Mouse (Mus musculus): ENCODE results near the gene D330020A13Rik. TPM values are rescaled to one million over a fixed set of nuclear protein-coding genes. Genes with fewer than 3 reads are reported as not detected.

Gene D330020A13Rik
- polyA plus RNA-seq, 1 experiment from 2014 or later: not detected

GRCm38 (mm10) chr6:120259481-120259880, 34.7 kb upstream of the D330020A13Rik start:
- Histone ChIP-seq H3K9ac (ENCODE audit: low read length) (no peak overlapping the region), H3K36me3 (ENCODE audit: control insufficient read depth, insufficient read depth, low read length) (no peaks in the 10 kb centered on the region), H3K27me3 (ENCODE audit: control insufficient read depth, insufficient read depth, low read length) (no peaks in the 10 kb centered on the region), H3K4me3 (ENCODE audit: low read depth, low read length) (no peak overlapping the region), H3K27ac (ENCODE audit: low read depth, low read length) (no peak overlapping the region), H3K4me2 (no peak overlapping the region), H3K9me3 (ENCODE audit: control insufficient read depth, low read length) (no peaks in the 10 kb centered on the region), H3K4me1 (ENCODE audit: control insufficient read depth, insufficient read depth, low read length) (no peaks in the 10 kb centered on the region)
- no peak for ATAC-seq (ENCODE audit: low FRiP score)
- peak; percentile 84 for DNase-seq (ENCODE audit: low spot score, missing footprints)
- 34% methylated on average over 9 of the region's 9 CpGs for WGBS

- DNase-seq (ENCODE audit: low spot score, missing footprints) (no peak), ATAC-seq (ENCODE audit: low FRiP score) (no peak)
- H3K36me3 ChIP-seq (ENCODE audit: control insufficient read depth, insufficient read depth, low read length): no peaks in the 10 kb centered on the region
- H3K27me3 ChIP-seq (ENCODE audit: control insufficient read depth, insufficient read depth, low read length): no peaks in the 10 kb centered on the region
- H3K4me3 ChIP-seq (ENCODE audit: low read depth, low read length): no peak overlapping the region
- no peaks in the 10 kb centered on the region for H3K9me3 ChIP-seq (ENCODE audit: control insufficient read depth, low read length)
- 60% methylated on average over 12 of the region's 12 CpGs for WGBS
- no peaks in the 10 kb centered on the region for H3K4me1 ChIP-seq (ENCODE audit: control insufficient read depth, insufficient read depth, low read length)
- no peak overlapping the region for H3K9ac ChIP-seq (ENCODE audit: low read length)
- H3K27ac ChIP-seq (ENCODE audit: low read depth, low read length): no peak overlapping the region
- no peak overlapping the region for H3K4me2 ChIP-seq
Measured at GRCm38 (mm10) chr6:120262886-120263531, 31.2 kb upstream of the D330020A13Rik start.

DNA sequence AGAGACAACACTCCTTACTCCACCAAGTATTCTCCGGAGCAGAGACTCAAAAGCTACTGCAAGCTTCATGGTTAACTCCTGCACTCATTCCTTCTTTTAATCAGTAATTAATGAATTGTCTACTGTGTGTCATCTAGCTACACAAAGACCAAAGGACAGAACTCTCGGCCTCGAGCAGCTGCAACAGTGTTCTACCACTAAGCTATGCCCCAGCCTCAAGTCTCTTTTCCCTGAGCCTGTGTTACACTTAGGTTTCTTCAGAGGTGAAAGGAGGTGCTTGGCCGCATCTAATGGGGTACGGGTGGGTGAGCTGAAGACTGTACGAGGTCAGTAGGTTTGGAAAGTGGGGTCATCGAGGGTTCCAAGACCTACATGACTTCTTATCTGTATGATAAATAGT, 30.6 kb upstream of the D330020A13Rik start:
- H3K9me3 ChIP-seq (ENCODE audit: control insufficient read depth, low read length): no peaks in the 10 kb centered on the region
- DNase-seq (ENCODE audit: low spot score, missing footprints): no peak
- no peak for ATAC-seq (ENCODE audit: low FRiP score)
- 88% methylated on average over 7 of the region's 7 CpGs for WGBS
- H3K9ac ChIP-seq (ENCODE audit: low read length): no peak overlapping the region
- no peaks in the 10 kb centered on the region for H3K27me3 ChIP-seq (ENCODE audit: control insufficient read depth, insufficient read depth, low read length)
- no peak overlapping the region for H3K4me3 ChIP-seq (ENCODE audit: low read depth, low read length)
- no peak overlapping the region for H3K27ac ChIP-seq (ENCODE audit: low read depth, low read length)
- no peaks in the 10 kb centered on the region for H3K4me1 ChIP-seq (ENCODE audit: control insufficient read depth, insufficient read depth, low read length)
- H3K4me2 ChIP-seq: no peak overlapping the region
- no peaks in the 10 kb centered on the region for H3K36me3 ChIP-seq (ENCODE audit: control insufficient read depth, insufficient read depth, low read length)

GRCm38 (mm10) chr6:120264151-120264550, 30.0 kb upstream of the D330020A13Rik start:
- WGBS: 79% methylated on average over 6 of the region's 6 CpGs
- H3K4me1 ChIP-seq (ENCODE audit: control insufficient read depth, insufficient read depth, low read length): no peaks in the 10 kb centered on the region
- H3K4me3 ChIP-seq (ENCODE audit: low read depth, low read length): no peak overlapping the region
- H3K27me3 ChIP-seq (ENCODE audit: control insufficient read depth, insufficient read depth, low read length): no peaks in the 10 kb centered on the region
- DNase-seq (ENCODE audit: low spot score, missing footprints) (no peak), ATAC-seq (ENCODE audit: low FRiP score) (no peak)
- H3K9me3 ChIP-seq (ENCODE audit: control insufficient read depth, low read length): no peaks in the 10 kb centered on the region
- no peaks in the 10 kb centered on the region for H3K36me3 ChIP-seq (ENCODE audit: control insufficient read depth, insufficient read depth, low read length)
- H3K4me2 ChIP-seq: no peak overlapping the region
- H3K9ac ChIP-seq (ENCODE audit: low read length): no peak overlapping the region
- H3K27ac ChIP-seq (ENCODE audit: low read depth, low read length): no peak overlapping the region

- no peak for DNase-seq (ENCODE audit: low spot score, missing footprints)
- no peaks in the 10 kb centered on the region for H3K4me1 ChIP-seq (ENCODE audit: control insufficient read depth, insufficient read depth, low read length)
- H3K9me3 ChIP-seq (ENCODE audit: control insufficient read depth, low read length): no peaks in the 10 kb centered on the region
- no peaks in the 10 kb centered on the region for H3K36me3 ChIP-seq (ENCODE audit: control insufficient read depth, insufficient read depth, low read length)
- H3K9ac ChIP-seq (ENCODE audit: low read length): no peak overlapping the region
- H3K4me3 ChIP-seq (ENCODE audit: low read depth, low read length): no peak overlapping the region
- no peak overlapping the region for H3K27ac ChIP-seq (ENCODE audit: low read depth, low read length)
- 83% methylated on average over 8 of the region's 8 CpGs for WGBS
- no peak overlapping the region for H3K4me2 ChIP-seq
- no peaks in the 10 kb centered on the region for H3K27me3 ChIP-seq (ENCODE audit: control insufficient read depth, insufficient read depth, low read length)
- no peak for ATAC-seq (ENCODE audit: low FRiP score)
Measured at GRCm38 (mm10) chr6:120274181-120274580, 20.0 kb upstream of the D330020A13Rik start.

DNA sequence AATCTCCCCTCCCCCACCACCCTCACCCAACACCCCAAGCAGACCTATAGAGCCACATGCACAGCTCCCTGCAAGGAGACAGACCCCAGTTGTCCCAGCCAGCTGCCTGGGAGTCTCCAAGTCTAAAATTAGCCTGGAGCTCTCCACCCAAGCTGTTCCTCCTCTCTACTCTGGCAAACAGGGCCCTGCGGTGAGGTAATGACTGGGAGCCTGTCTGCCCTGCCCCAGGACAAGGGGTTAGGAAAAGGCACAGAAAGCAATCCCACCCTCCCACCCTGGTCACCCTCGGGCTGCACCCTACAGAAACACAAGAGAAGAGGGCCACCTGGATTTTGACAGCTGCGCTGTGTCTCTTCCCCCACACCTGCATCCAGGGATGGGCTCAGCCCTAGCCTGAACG, 19.3 kb upstream of the D330020A13Rik start:
- H3K9me3 ChIP-seq (ENCODE audit: control insufficient read depth, low read length): no peaks in the 10 kb centered on the region
- no peak overlapping the region for H3K9ac ChIP-seq (ENCODE audit: low read length)
- no peak for DNase-seq (ENCODE audit: low spot score, missing footprints)
- no peak overlapping the region for H3K27ac ChIP-seq (ENCODE audit: low read depth, low read length)
- H3K4me1 ChIP-seq (ENCODE audit: control insufficient read depth, insufficient read depth, low read length): no peaks in the 10 kb centered on the region
- H3K4me2 ChIP-seq: no peak overlapping the region
- WGBS: 70% methylated on average over 4 of the region's 4 CpGs
- no peaks in the 10 kb centered on the region for H3K36me3 ChIP-seq (ENCODE audit: control insufficient read depth, insufficient read depth, low read length)
- H3K4me3 ChIP-seq (ENCODE audit: low read depth, low read length): no peak overlapping the region
- H3K27me3 ChIP-seq (ENCODE audit: control insufficient read depth, insufficient read depth, low read length): no peaks in the 10 kb centered on the region
- ATAC-seq (ENCODE audit: low FRiP score): no peak

- H3K36me3 ChIP-seq (ENCODE audit: control insufficient read depth, insufficient read depth, low read length): no peaks in the 10 kb centered on the region
- no peaks in the 10 kb centered on the region for H3K27me3 ChIP-seq (ENCODE audit: control insufficient read depth, insufficient read depth, low read length)
- 65% methylated on average over 6 of the region's 6 CpGs for WGBS
- DNase-seq (ENCODE audit: low spot score, missing footprints) (no peak), ATAC-seq (ENCODE audit: low FRiP score) (no peak)
- H3K4me3 ChIP-seq (ENCODE audit: low read depth, low read length): no peak overlapping the region
- H3K9me3 ChIP-seq (ENCODE audit: control insufficient read depth, low read length): no peaks in the 10 kb centered on the region
- no peak overlapping the region for H3K4me2 ChIP-seq
- no peaks in the 10 kb centered on the region for H3K4me1 ChIP-seq (ENCODE audit: control insufficient read depth, insufficient read depth, low read length)
- H3K9ac ChIP-seq (ENCODE audit: low read length): no peak overlapping the region
- H3K27ac ChIP-seq (ENCODE audit: low read depth, low read length): no peak overlapping the region
Measured at GRCm38 (mm10) chr6:120275301-120275700, 18.9 kb upstream of the D330020A13Rik start.

DNA sequence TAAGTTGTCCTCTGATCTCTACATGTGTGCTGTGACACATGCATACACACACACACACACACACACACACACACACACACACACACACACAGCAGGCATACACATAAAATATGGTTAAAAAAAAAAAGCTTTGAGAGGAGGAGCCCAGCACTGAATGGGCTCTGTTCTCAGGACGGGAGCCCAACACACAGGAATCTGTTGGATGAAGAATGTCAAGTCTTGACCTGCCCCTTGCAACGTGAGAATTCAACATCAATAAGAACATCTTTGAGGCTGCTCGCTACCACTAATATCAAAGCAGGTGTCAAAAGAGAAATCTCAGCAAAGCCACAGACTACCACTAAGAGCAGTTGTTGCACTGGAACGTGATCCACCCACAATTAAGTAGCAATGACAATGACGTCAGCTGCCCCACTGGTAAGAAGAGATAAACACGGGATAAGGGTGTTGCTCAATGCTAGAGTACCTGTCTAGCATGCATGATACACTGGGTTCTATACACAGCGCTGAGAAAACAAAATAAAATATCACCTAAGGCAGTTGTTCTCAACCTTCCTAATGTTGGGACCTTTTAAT, 17.2 kb upstream of the D330020A13Rik start:
- Histone ChIP-seq H3K4me3 (ENCODE audit: low read depth, low read length) (no peak overlapping the region), H3K4me2 (no peak overlapping the region), H3K27ac (ENCODE audit: low read depth, low read length) (no peak overlapping the region), H3K27me3 (ENCODE audit: control insufficient read depth, insufficient read depth, low read length) (no peaks in the 10 kb centered on the region), H3K9ac (ENCODE audit: low read length) (no peak overlapping the region), H3K36me3 (ENCODE audit: control insufficient read depth, insufficient read depth, low read length) (no peaks in the 10 kb centered on the region), H3K4me1 (ENCODE audit: control insufficient read depth, insufficient read depth, low read length) (no peaks in the 10 kb centered on the region), H3K9me3 (ENCODE audit: control insufficient read depth, low read length) (no peaks in the 10 kb centered on the region)
- DNase-seq (ENCODE audit: low spot score, missing footprints) (no peak), ATAC-seq (ENCODE audit: low FRiP score) (no peak)
- WGBS: 85% methylated on average over 7 of the region's 7 CpGs

- Histone ChIP-seq H3K4me1 (ENCODE audit: control insufficient read depth, insufficient read depth, low read length) (no peaks in the 10 kb centered on the region), H3K27me3 (ENCODE audit: control insufficient read depth, insufficient read depth, low read length) (no peaks in the 10 kb centered on the region), H3K4me3 (ENCODE audit: low read depth, low read length) (no peak overlapping the region), H3K9ac (ENCODE audit: low read length) (no peak overlapping the region), H3K36me3 (ENCODE audit: control insufficient read depth, insufficient read depth, low read length) (no peaks in the 10 kb centered on the region), H3K27ac (ENCODE audit: low read depth, low read length) (no peak overlapping the region), H3K4me2 (no peak overlapping the region), H3K9me3 (ENCODE audit: control insufficient read depth, low read length) (no peaks in the 10 kb centered on the region)
- DNase-seq (ENCODE audit: low spot score, missing footprints) (no peak), ATAC-seq (ENCODE audit: low FRiP score) (no peak)
- WGBS: 87% methylated on average over 9 of the region's 9 CpGs
Measured at GRCm38 (mm10) chr6:120287279-120287678, 6.9 kb upstream of the D330020A13Rik start.

Data from midbrain, embryonic 11.5 days (tissue).